Mouse (Mus musculus) kidney, embryonic 14.5 days (tissue): Measurements from ENCODE around the gene Tas2r134. TPM values are rescaled to one million over a fixed set of nuclear protein-coding genes. Genes with fewer than 3 reads are reported as not detected.

Experiments
- ATAC-seq: fragments of 200-750 bp; cut with Nextera tagmentation; 2 replicates; pipeline ENCODE4 v1.8.0; 2017; ENCODE audit warnings: moderate number of reproducible peaks, mild to moderate bottlenecking, moderate TSS enrichment, moderate library complexity; ENCODE audit not compliant: low FRiP score, low TSS enrichment
- H3K27ac ChIP-seq: fragments of 300-500 bp; sonication (generic); 2 replicates; pipeline ENCODE4 v1.5.1; 2014; ENCODE audit warnings: low read depth, mild to moderate bottlenecking, low read length, moderate library complexity, mixed read lengths
- H3K27me3 ChIP-seq: fragments of 300-500 bp; sonication (generic); 2 replicates; pipeline ENCODE4 v1.6.1; 2014; ENCODE audit warnings: mild to moderate bottlenecking, low read length; ENCODE audit not compliant: control insufficient read depth, insufficient read depth
- H3K36me3 ChIP-seq: fragments of 300-500 bp; sonication (generic); 2 replicates; pipeline ENCODE4 v1.6.1; 2014; ENCODE audit warnings: low read length, mixed read lengths; ENCODE audit not compliant: control insufficient read depth, insufficient read depth
- H3K4me1 ChIP-seq: fragments of 300-500 bp; sonication (generic); 2 replicates; pipeline ENCODE4 v1.6.1; 2014; ENCODE audit warnings: low read length, mixed read lengths; ENCODE audit not compliant: control insufficient read depth, insufficient read depth
- H3K4me2 ChIP-seq: fragments of 300-500 bp; sonication (generic); replicated peaks from 2 replicates; pipeline ENCODE4 v1.6.1; 2014; ENCODE audit warnings: low read depth, mild to moderate bottlenecking, low read length
- H3K4me3 ChIP-seq: fragments of 300-500 bp; sonication (generic); 2 replicates; pipeline ENCODE4 v1.5.1; 2014; ENCODE audit warnings: mild to moderate bottlenecking, low read length
- H3K9ac ChIP-seq: fragments of 300-500 bp; sonication (generic); 2 replicates; pipeline ENCODE4 v1.6.1; 2014; ENCODE audit warnings: low read depth, mild to moderate bottlenecking, low read length, moderate library complexity
- H3K9me3 ChIP-seq: fragments of 300-500 bp; sonication (generic); 2 replicates; pipeline ENCODE4 v1.6.1; 2016; ENCODE audit warnings: low read length; ENCODE audit not compliant: control insufficient read depth
- WGBS: fragments of 180-500 bp; shearing (Covaris S2); extraction: QIAGEN DNeasy Blood & Tissue Kit; methylation state at CpG from one replicate; pipeline ENCODE4 v1.1.7; 2014; 5-methylcytosine and 5-hydroxymethylcytosine counted together
- polyA plus RNA-seq: library from polyadenylated mRNA; unstranded; fragments of >200 nt; fragmentation: Nextera tagmentation; extraction: Ambion mirVana; gene quantifications from 2 replicates; pipeline ENCODE4 v1.2.1, GENCODE M21; 2014

Tas2r134 gene
- polyA plus RNA-seq: not detected in 2 replicates

GRCm38 (mm10) chr2:51627211-51627610 lies at the start of gene Tas2r134:
Tas2r134 (plus strand) TSS chr2:51627511.
- Histone ChIP-seq H3K4me1 (no peaks in the 10 kb centered on the region), H3K4me2 (no peak within 1 kb of the TSS), H3K27me3 (no peaks in the 10 kb centered on the region), H3K9ac (no peak within 1 kb of the TSS), H3K4me3 (no peak within 1 kb of the TSS), H3K9me3 (no peaks in the 10 kb centered on the region), H3K36me3 (no peaks in the 10 kb centered on the region), H3K27ac (no peak within 1 kb of the TSS)
- 89% methylated on average over 4 of the region's 4 CpGs for whole genome bisulfite sequencing
- ATAC-seq: no peak

- Histone ChIP-seq H3K36me3 (no peaks in the 10 kb centered on the region), H3K27me3 (no peaks in the 10 kb centered on the region), H3K4me1 (no peaks in the 10 kb centered on the region), H3K9ac (no peak overlapping the region), H3K9me3 (no peaks in the 10 kb centered on the region), H3K4me2 (no peak overlapping the region), H3K27ac (no peak overlapping the region), H3K4me3 (no peak overlapping the region)
- 73% methylated on average over 5 of the region's 5 CpGs for WGBS
- no peak for ATAC-seq
Observed at GRCm38 (mm10) chr2:51579767-51580166, 47.5 kb upstream of the Tas2r134 start.

GRCm38 (mm10) chr2:51584050-51585046 lies 43.0 kb upstream of the Tas2r134 start:
- Histone ChIP-seq H3K4me1 (no peaks in the 10 kb centered on the region), H3K9me3 (no peaks in the 10 kb centered on the region), H3K27ac (no peak overlapping the region), H3K4me2 (no peak overlapping the region), H3K9ac (no peak overlapping the region), H3K36me3 (no peaks in the 10 kb centered on the region), H3K27me3 (no peaks in the 10 kb centered on the region), H3K4me3 (no peak overlapping the region)
- 88% methylated on average over 9 of the region's 9 CpGs for WGBS
- no peak for ATAC-seq

GRCm38 (mm10) chr2:51588336-51588735 lies 39.0 kb upstream of the Tas2r134 start:
- no peaks in the 10 kb centered on the region for H3K4me1 ChIP-seq
- H3K27me3 ChIP-seq: no peaks in the 10 kb centered on the region
- H3K36me3 ChIP-seq: no peaks in the 10 kb centered on the region
- no peak overlapping the region for H3K9ac ChIP-seq
- H3K27ac ChIP-seq: no peak overlapping the region
- 92% methylated on average over 4 of the region's 4 CpGs for WGBS
- H3K9me3 ChIP-seq: no peaks in the 10 kb centered on the region
- no peak overlapping the region for H3K4me2 ChIP-seq
- ATAC-seq: no peak
- no peak overlapping the region for H3K4me3 ChIP-seq

- ATAC-seq: no peak
- no peaks in the 10 kb centered on the region for H3K9me3 ChIP-seq
- H3K36me3 ChIP-seq: no peaks in the 10 kb centered on the region
- H3K9ac ChIP-seq: no peak overlapping the region
- no peak overlapping the region for H3K27ac ChIP-seq
- no peak overlapping the region for H3K4me3 ChIP-seq
- no peaks in the 10 kb centered on the region for H3K4me1 ChIP-seq
- H3K27me3 ChIP-seq: no peaks in the 10 kb centered on the region
- WGBS: 82% methylated on average over 6 of the region's 6 CpGs
- no peak overlapping the region for H3K4me2 ChIP-seq
Observed at GRCm38 (mm10) chr2:51588895-51589294, 38.4 kb upstream of the Tas2r134 start.

GRCm38 (mm10) chr2:51589627-51590026 lies 37.7 kb upstream of the Tas2r134 start:
- H3K4me1 ChIP-seq: no peaks in the 10 kb centered on the region
- WGBS: 60% methylated on average over 1 of the region's 1 CpGs
- no peak overlapping the region for H3K4me3 ChIP-seq

GRCm38 (mm10) chr2:51590308-51590707 lies 37.0 kb upstream of the Tas2r134 start:
- no peaks in the 10 kb centered on the region for H3K9me3 ChIP-seq
- WGBS: 77% methylated on average over 8 of the region's 8 CpGs
- no peak overlapping the region for H3K27ac ChIP-seq
- no peaks in the 10 kb centered on the region for H3K4me1 ChIP-seq
- no peaks in the 10 kb centered on the region for H3K36me3 ChIP-seq
- no peak overlapping the region for H3K4me3 ChIP-seq
- H3K27me3 ChIP-seq: no peaks in the 10 kb centered on the region
- H3K9ac ChIP-seq: no peak overlapping the region
- ATAC-seq: no peak
- no peak overlapping the region for H3K4me2 ChIP-seq

More at GRCm38 (mm10) chr2:51589627-51590026, 37.7 kb upstream of the Tas2r134 start:
- Histone ChIP-seq H3K27me3 (no peaks in the 10 kb centered on the region), H3K9ac (no peak overlapping the region), H3K36me3 (no peaks in the 10 kb centered on the region), H3K27ac (no peak overlapping the region), H3K9me3 (no peaks in the 10 kb centered on the region), H3K4me2 (no peak overlapping the region)
- ATAC-seq: no peak

GRCm38 (mm10) chr2:51592157-51592556 lies 35.2 kb upstream of the Tas2r134 start:
- no peak overlapping the region for H3K27ac ChIP-seq
- no peak overlapping the region for H3K4me2 ChIP-seq
- no peaks in the 10 kb centered on the region for H3K4me1 ChIP-seq
- no peaks in the 10 kb centered on the region for H3K27me3 ChIP-seq
- H3K36me3 ChIP-seq: no peaks in the 10 kb centered on the region
- no peak overlapping the region for H3K9ac ChIP-seq
- no peak overlapping the region for H3K4me3 ChIP-seq
- no peak for ATAC-seq
- no peaks in the 10 kb centered on the region for H3K9me3 ChIP-seq

GRCm38 (mm10) chr2:51599473-51600201 lies 27.7 kb upstream of the Tas2r134 start:
- H3K9me3 ChIP-seq: no peaks in the 10 kb centered on the region
- H3K36me3 ChIP-seq: no peaks in the 10 kb centered on the region
- peaks cover 5% of the 10 kb centered on the region for H3K4me1 ChIP-seq
- H3K4me3 ChIP-seq: peak overlapping the region; percentile 10; the same call in 1 of the 2 replicates
- no peak overlapping the region for H3K27ac ChIP-seq
- 0 out of 2 replicates have a peak, but pooled peaks have one; percentile 12 for ATAC-seq
- no peak overlapping the region for H3K9ac ChIP-seq
- 36% methylated on average over 19 of the region's 19 CpGs for WGBS
- H3K27me3 ChIP-seq: no peaks in the 10 kb centered on the region
- peak overlapping the region; percentile 36 for H3K4me2 ChIP-seq
